Mouse (Mus musculus) E14TG2a.4 (cell line): ENCODE measurements at regions not wholly inside any gene's neighbourhood (a gene's known extent, or its start where the extent isn't known, plus 50 kb on each side); places are given as distances from the start of the nearest gene placed in this dataset.

Source experiments
- H3K27me3 ChIP-seq: 2 replicates; pipeline ENCODE4 v1.6.1; 2014; ENCODE audit warnings: low read length, control low read depth; ENCODE audit not compliant: insufficient read depth
- H3K36me3 ChIP-seq: 2 replicates; pipeline ENCODE4 v1.6.1; 2014; ENCODE audit warnings: low read length, control low read depth; ENCODE audit not compliant: insufficient read depth
- H3K4me1 ChIP-seq: replicated peaks from 2 replicates; pipeline ENCODE4 v1.6.1; 2014; ENCODE audit warnings: low read depth, low read length, control low read depth
- H3K4me3 ChIP-seq: replicated peaks from 2 replicates; pipeline ENCODE4 v1.5.1; 2014; ENCODE audit warnings: mild to moderate bottlenecking, low read length
- H3K9me3 ChIP-seq: 2 replicates; pipeline ENCODE4 v1.6.1; 2014; ENCODE audit warnings: low read length, control low read depth
- CTCF ChIP-seq: conservative IDR thresholded peaks from 2 replicates; pipeline ENCODE4 v1.5.1; 2014; ENCODE audit warnings: low read length
- NANOG ChIP-seq: IDR thresholded peaks from 2 replicates; pipeline ENCODE4 v1.6.1; 2014; ENCODE audit warnings: borderline replicate concordance, low read length, mixed read lengths
- POU5F1 ChIP-seq: IDR thresholded peaks from 2 replicates; pipeline ENCODE4 v1.6.1; 2014; ENCODE audit warnings: low read length, borderline replicate concordance

DNA sequence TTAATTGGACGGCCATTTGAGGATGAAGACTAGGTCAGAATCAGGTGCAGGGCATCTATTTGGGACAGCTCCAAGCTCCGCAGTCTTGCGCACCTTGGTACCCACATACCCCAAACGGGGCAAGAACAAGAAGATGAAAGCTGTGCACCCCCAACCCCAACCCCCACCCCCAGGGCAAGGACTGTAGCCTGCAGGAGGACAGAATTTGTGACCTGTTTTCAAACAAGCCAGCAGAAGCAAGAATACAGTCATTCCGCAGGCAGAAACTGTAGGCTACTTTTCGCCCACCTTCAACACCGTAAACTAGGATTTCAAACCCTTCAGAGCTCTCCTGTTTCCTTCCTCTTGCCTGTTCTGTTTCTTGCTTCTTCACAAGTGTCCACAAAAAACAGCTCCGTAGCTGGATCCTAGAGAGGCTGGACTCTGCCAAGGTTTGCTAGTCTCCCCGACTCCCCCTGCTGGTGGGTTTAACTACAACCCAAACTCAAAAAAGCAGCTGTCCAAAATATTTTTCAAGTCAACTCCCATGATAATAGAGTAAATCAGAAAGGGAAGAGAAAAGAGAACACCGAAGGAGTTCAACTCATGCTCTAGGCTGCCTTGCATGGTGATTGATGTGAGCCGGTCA, 430.3 kb upstream of the Atp11b start:
- H3K4me1 ChIP-seq = peaks cover 7% of the 10 kb centered on the region
- no peaks in the 10 kb centered on the region for H3K9me3 ChIP-seq
- no peaks in the 10 kb centered on the region for H3K36me3 ChIP-seq
- TF ChIP-seq NANOG = no peak
- peak; percentile 82 for TF ChIP-seq CTCF
- no peak overlapping the region for H3K4me3 ChIP-seq
- no peaks in the 10 kb centered on the region for H3K27me3 ChIP-seq

DNA sequence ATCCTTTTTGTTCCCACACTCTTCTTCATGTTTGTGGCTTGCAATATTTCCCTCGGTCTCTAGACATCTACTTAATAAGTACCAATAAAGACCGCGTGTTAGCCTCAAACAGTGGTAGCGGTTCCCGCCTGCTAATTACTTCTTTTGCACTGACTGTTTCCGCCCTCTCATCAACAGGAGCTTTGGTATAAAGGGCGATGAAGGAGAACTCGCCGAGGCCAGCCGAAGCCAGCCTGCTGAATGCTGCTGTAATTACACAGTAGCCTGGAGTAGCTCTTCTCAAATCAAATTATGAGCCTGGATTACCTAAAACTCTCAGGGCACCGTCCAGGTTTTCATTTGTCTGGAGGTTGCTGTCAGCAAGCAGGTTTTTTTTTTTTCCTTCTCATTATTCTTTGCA, 429.7 kb upstream of the Atp11b start:
- Histone ChIP-seq H3K4me3 (no peak overlapping the region), H3K36me3 (no peaks in the 10 kb centered on the region), H3K27me3 (no peaks in the 10 kb centered on the region), H3K9me3 (no peaks in the 10 kb centered on the region), H3K4me1 (peaks cover 7% of the 10 kb centered on the region)
- TF ChIP-seq POU5F1 (no peak), NANOG (no peak), CTCF (no peak)

DNA sequence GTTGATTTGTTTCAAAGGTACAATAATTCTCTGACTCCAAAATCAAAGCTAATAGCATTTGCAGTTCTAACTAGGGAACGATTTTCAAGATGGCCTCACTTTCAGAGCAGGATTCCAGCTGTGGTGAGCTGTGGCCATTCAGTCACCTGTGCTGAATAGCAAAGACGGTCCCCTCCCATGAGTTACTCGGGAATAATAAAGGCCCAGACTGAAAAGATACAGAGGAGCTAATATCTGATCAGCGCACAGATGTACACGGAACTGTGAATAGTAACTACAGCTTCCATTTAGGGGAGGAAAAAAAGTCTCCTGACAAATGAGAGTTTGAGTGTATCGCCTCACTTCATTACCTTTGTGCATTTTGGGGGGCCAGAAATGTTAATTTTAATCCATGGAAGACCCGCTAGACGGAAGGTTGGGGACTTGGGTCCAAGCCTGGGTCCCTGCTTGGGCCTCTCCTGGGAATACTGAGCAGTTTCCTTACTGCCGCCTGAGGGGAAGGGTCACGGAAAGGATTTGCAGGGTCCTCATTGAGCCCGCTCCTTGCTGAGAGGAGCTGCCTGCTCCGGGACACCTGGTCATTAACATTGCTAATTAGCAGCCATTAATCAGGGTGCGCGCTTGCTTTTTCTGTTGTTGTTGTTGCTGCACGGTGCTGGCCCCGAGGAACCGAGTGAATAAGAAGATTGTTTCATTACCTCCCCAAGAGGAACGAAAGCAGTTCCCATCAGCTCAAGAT, 421.2 kb upstream of the Atp11b start:
- no peaks in the 10 kb centered on the region for H3K36me3 ChIP-seq
- H3K4me1 ChIP-seq = peaks cover 25% of the 10 kb centered on the region
- no peak for TF ChIP-seq CTCF
- TF ChIP-seq NANOG = no peak
- no peak; the same call in 1 of the 2 replicates for TF ChIP-seq POU5F1
- H3K9me3 ChIP-seq = no peaks in the 10 kb centered on the region
- no peaks in the 10 kb centered on the region for H3K27me3 ChIP-seq
- peak overlapping the region; percentile 43 for H3K4me3 ChIP-seq

DNA sequence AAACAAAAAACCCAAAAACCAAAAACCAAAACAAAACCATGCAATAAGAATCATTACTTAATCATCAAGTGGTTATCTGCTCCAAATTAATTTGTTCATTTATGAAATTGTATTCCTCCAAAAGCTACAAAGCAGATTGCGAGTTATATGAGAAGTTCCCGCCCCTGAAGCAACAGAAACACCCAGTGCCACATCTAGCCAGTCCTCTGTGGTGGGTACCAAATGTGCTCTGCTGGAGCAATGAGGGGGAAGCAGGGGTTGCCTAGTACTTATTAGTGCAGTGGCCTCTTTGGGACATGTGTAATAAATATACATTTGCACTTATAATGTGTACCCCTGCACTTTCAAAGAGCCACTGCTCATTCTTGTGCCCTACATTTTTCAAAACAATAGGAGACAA, 419.9 kb upstream of the Atp11b start:
- Histone ChIP-seq H3K27me3 (peaks cover 3% of the 10 kb centered on the region), H3K36me3 (no peaks in the 10 kb centered on the region), H3K4me1 (peaks cover 25% of the 10 kb centered on the region), H3K4me3 (no peak overlapping the region), H3K9me3 (no peaks in the 10 kb centered on the region)
- TF ChIP-seq POU5F1 = no peak
- TF ChIP-seq NANOG = no peak
- no peak for TF ChIP-seq CTCF

DNA sequence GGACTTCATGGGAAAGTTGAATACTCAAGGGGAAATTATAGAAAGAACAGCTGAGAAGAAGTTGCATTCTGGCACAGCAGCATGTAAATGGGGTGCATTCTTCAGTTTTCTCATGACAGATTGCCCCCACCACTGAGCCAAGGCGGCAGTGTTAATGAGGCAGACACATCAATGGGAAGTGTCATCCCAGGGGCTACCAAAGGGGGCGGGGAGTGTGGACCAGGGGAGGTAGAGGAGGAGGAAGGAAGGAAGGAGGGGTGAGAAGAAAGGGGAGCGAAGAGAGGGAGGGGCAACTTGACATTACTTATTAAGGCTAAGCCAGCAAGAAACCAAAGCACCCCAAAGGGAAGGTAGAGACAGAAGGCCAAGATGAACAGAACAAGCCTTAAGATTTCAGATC, 419.4 kb upstream of the Atp11b start:
- Histone ChIP-seq H3K4me3 (no peak overlapping the region), H3K4me1 (peaks cover 25% of the 10 kb centered on the region), H3K36me3 (no peaks in the 10 kb centered on the region), H3K9me3 (no peaks in the 10 kb centered on the region), H3K27me3 (peaks cover 9% of the 10 kb centered on the region)
- TF ChIP-seq CTCF (no peak; the same call in 1 of the 2 replicates), NANOG (no peak), POU5F1 (no peak)

DNA sequence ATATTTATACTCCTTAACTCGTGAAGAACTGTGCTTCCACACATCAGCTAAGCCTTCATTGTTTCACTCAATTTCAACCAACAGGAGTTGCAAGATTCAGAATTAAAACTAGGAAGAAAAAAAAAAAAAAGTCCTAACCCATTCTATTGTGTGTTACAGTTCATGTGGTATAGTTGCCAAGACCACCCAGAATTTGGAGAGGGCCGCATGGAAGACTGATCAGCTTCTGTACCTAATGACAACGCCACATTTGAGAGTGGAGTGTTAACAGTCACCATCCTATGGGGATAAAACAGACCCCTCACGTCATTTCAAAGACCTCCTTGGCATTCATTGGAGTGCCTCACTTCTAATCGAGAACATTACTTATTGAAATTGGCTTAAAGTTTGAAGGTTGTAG, 418.1 kb upstream of the Atp11b start:
- peaks cover 32% of the 10 kb centered on the region for H3K4me1 ChIP-seq
- H3K4me3 ChIP-seq = no peak overlapping the region
- H3K36me3 ChIP-seq = no peaks in the 10 kb centered on the region
- peaks cover 19% of the 10 kb centered on the region for H3K27me3 ChIP-seq
- H3K9me3 ChIP-seq = no peaks in the 10 kb centered on the region
- TF ChIP-seq NANOG (no peak), CTCF (no peak), POU5F1 (no peak)

DNA sequence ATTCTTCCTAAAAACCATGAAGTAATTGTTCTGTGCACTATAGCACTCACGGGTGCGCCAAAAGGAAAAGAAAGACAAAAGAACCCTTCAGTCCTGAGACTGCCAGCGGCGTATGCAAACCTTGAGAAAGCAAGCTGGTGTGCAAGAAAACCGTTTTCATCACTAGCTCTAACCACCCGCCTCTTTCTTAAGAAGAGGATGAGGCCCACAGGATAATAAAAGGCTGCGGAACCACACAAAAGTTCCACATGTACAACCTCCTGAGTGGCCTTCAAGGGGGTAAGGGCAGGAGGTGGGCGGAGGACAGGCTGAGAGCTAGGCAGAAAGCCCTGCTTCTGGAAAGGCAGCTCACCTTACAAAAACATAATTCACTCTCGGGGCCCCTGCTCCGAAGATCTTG, 413.4 kb upstream of the Atp11b start:
- no peaks in the 10 kb centered on the region for H3K36me3 ChIP-seq
- peak overlapping the region; percentile 74 for H3K4me3 ChIP-seq
- peaks cover 34% of the 10 kb centered on the region for H3K4me1 ChIP-seq
- H3K9me3 ChIP-seq = no peaks in the 10 kb centered on the region
- TF ChIP-seq CTCF = no peak
- TF ChIP-seq POU5F1 = no peak
- no peak for TF ChIP-seq NANOG
- H3K27me3 ChIP-seq = peaks cover 43% of the 10 kb centered on the region

DNA sequence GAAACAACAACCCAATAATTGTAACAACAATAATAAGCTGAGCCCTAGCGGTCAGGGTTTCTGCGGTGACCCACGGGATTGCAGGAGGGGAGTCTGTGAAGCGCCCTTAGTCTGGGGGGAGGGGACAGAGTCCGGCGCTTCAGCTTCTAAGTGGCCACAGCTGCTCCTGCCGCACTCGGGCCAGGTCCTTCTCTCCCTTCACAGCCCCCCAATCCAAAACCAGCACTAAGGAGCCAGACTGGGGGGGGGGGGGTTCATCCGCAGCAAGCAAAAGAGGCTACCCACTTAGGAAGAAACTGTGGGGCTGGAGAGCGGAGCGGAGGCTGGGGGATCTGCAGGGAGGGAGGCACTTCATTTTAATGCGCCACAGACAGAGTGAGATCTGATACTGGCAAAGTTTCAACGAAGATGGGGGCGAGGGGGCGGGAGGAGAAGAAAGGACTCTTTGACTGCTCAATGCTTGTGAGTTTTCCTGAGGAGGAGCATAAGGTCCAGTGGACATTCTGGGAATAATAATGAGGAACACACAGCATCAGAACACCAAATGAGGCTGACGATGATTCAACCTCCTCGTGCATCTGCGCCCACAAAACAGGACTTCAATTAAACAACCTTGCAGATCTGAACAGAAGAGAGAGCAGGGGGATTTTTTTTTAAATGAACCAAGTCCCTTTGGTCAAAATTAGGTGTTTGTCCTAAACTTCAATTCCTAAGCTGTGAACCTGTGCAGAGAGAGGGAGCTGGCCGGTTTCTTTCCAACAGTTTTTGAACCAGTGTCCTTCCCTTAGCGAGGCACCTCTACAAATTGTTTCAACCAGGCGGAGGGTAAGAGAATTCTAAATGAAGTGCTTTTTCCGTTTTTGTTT, 412.7 kb upstream of the Atp11b start:
- H3K9me3 ChIP-seq = no peaks in the 10 kb centered on the region
- peaks cover 43% of the 10 kb centered on the region for H3K27me3 ChIP-seq
- H3K4me3 ChIP-seq = peak overlapping the region; percentile 74
- no peaks in the 10 kb centered on the region for H3K36me3 ChIP-seq
- no peak for TF ChIP-seq POU5F1
- no peak for TF ChIP-seq CTCF
- TF ChIP-seq NANOG = no peak
- H3K4me1 ChIP-seq = peaks cover 34% of the 10 kb centered on the region

DNA sequence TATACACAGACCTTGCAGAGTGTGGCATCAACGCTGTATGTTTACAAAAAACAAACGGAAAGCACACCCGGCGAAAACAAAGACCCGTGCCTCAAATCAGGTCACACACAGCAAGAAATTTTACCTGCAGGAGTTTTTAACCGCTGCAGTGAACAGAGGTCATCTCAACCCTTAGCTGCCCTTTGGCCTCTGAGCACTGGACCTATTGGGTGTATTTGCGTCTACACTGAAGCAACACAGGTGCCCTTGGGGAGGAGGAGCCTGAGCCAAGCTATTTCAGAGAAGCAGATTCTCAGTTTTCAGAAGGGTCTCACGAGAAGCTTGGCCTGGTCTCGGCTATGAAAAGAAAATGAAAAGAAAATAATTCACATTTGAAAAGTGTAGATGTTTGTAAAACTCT, 412.1 kb upstream of the Atp11b start:
- TF ChIP-seq CTCF (no peak), POU5F1 (no peak), NANOG (no peak)
- Histone ChIP-seq H3K4me1 (peaks cover 34% of the 10 kb centered on the region), H3K9me3 (no peaks in the 10 kb centered on the region), H3K27me3 (peaks cover 43% of the 10 kb centered on the region), H3K36me3 (no peaks in the 10 kb centered on the region), H3K4me3 (no peak overlapping the region; the same call in 1 of the 2 replicates)
